Mouse (Mus musculus): ENCODE data around the gene Chrnb2. TPM values are rescaled to one million over a fixed set of nuclear protein-coding genes. Genes with fewer than 3 reads are reported as not detected.
A peak's percentile ranks its signal among the peaks of the same experiment; 100 is the strongest.

Gene Chrnb2
- polyA plus RNA-seq, 1 experiment, result 0.04 TPM

- Histone ChIP-seq H3K4me3 (replicated peaks) (peak overlapping the region; percentile 84), H3K4me1 (peaks cover 27% of the 10 kb centered on the region), H3K9me3 (no peaks in the 10 kb centered on the region), H3K27me3 (replicated peaks) (peaks cover 27% of the 10 kb centered on the region), H3K36me3 (replicated peaks; ENCODE audit: low read length) (peaks cover 40% of the 10 kb centered on the region)
- TF ChIP-seq GATA1 (IDR thresholded peaks at IDR 0.05; ENCODE audit: borderline replicate concordance, low read length), result no peak
- TF ChIP-seq FLI1 (IDR thresholded peaks at IDR 0.05; ENCODE audit: low read length), result no peak
Observed at GRCm38 (mm10) chr3:89784991-89785753, 20.7 kb upstream of the Chrnb2 start.

GRCm38 (mm10) chr3:89781640-89782039, 17.2 kb upstream of the Chrnb2 start:
- TF ChIP-seq FLI1 (IDR thresholded peaks at IDR 0.05; ENCODE audit: low read length) (no peak), GATA1 (IDR thresholded peaks at IDR 0.05; ENCODE audit: borderline replicate concordance, low read length) (no peak)
- peaks cover 75% of the 10 kb centered on the region for H3K36me3 ChIP-seq (replicated peaks; ENCODE audit: low read length)
- peaks cover 26% of the 10 kb centered on the region for H3K4me1 ChIP-seq
- no peaks in the 10 kb centered on the region for H3K9me3 ChIP-seq
- no peak overlapping the region for H3K4me3 ChIP-seq (replicated peaks)
- peaks cover 7% of the 10 kb centered on the region for H3K27me3 ChIP-seq (replicated peaks)

GRCm38 (mm10) chr3:89780102-89780501, 15.7 kb upstream of the Chrnb2 start:
- Histone ChIP-seq H3K4me3 (replicated peaks) (no peak overlapping the region), H3K27me3 (replicated peaks) (no peaks in the 10 kb centered on the region), H3K36me3 (replicated peaks; ENCODE audit: low read length) (peaks cover 90% of the 10 kb centered on the region), H3K4me1 (peaks cover 28% of the 10 kb centered on the region), H3K9me3 (no peaks in the 10 kb centered on the region)
- TF ChIP-seq FLI1 (IDR thresholded peaks at IDR 0.05; ENCODE audit: low read length) (no peak), GATA1 (IDR thresholded peaks at IDR 0.05; ENCODE audit: borderline replicate concordance, low read length) (no peak)

- Histone ChIP-seq H3K36me3 (replicated peaks; ENCODE audit: low read length) (peaks cover 69% of the 10 kb centered on the region), H3K9me3 (no peaks in the 10 kb centered on the region), H3K4me3 (replicated peaks) (no peak overlapping the region), H3K27me3 (replicated peaks) (no peaks in the 10 kb centered on the region), H3K4me1 (peaks cover 52% of the 10 kb centered on the region)
- TF ChIP-seq GATA1 (IDR thresholded peaks at IDR 0.05; ENCODE audit: borderline replicate concordance, low read length) (no peak), FLI1 (IDR thresholded peaks at IDR 0.05; ENCODE audit: low read length) (no peak)
Observed at GRCm38 (mm10) chr3:89776001-89776400, 11.6 kb upstream of the Chrnb2 start.

GRCm38 (mm10) chr3:89774236-89774960, 10.0 kb upstream of the Chrnb2 start:
- H3K36me3 ChIP-seq (replicated peaks; ENCODE audit: low read length), result peaks cover 62% of the 10 kb centered on the region
- H3K4me1 ChIP-seq, result peaks cover 60% of the 10 kb centered on the region
- no peaks in the 10 kb centered on the region for H3K27me3 ChIP-seq (replicated peaks)
- H3K4me3 ChIP-seq (replicated peaks), result peak overlapping the region; percentile 98
- TF ChIP-seq FLI1 (IDR thresholded peaks at IDR 0.05; ENCODE audit: low read length) (no peak), GATA1 (IDR thresholded peaks at IDR 0.05; ENCODE audit: borderline replicate concordance, low read length) (no peak)
- H3K9me3 ChIP-seq, result no peaks in the 10 kb centered on the region

GRCm38 (mm10) chr3:89773740-89774211, 9.3 kb upstream of the Chrnb2 start:
- no peak for TF ChIP-seq FLI1 (IDR thresholded peaks at IDR 0.05; ENCODE audit: low read length)
- TF ChIP-seq GATA1 (IDR thresholded peaks at IDR 0.05; ENCODE audit: borderline replicate concordance, low read length), result no peak
- Histone ChIP-seq H3K9me3 (no peaks in the 10 kb centered on the region), H3K4me1 (peaks cover 60% of the 10 kb centered on the region), H3K4me3 (replicated peaks) (peak overlapping the region; percentile 98), H3K27me3 (replicated peaks) (no peaks in the 10 kb centered on the region), H3K36me3 (replicated peaks; ENCODE audit: low read length) (peaks cover 62% of the 10 kb centered on the region)

- Histone ChIP-seq H3K9me3 (no peaks in the 10 kb centered on the region), H3K27me3 (replicated peaks) (no peaks in the 10 kb centered on the region), H3K4me3 (replicated peaks) (peak within 1 kb of the TSS; percentile 98), H3K4me1 (peaks cover 60% of the 10 kb centered on the region), H3K36me3 (replicated peaks; ENCODE audit: low read length) (peaks cover 56% of the 10 kb centered on the region)
- TF ChIP-seq FLI1 (IDR thresholded peaks at IDR 0.05; ENCODE audit: low read length) (no peak; the same call in 1 of the 2 replicates), GATA1 (IDR thresholded peaks at IDR 0.05; ENCODE audit: borderline replicate concordance, low read length) (no peak)
Observed at GRCm38 (mm10) chr3:89772968-89773709, 8.7 kb upstream of the Chrnb2 start, which contains the start of gene Ube2q1. Gene Ube2q1, plus strand, starts transcription at chr3:89773616.

GRCm38 (mm10) chr3:89772588-89772967, 8.1 kb upstream of the Chrnb2 start:
- Histone ChIP-seq H3K4me1 (peaks cover 60% of the 10 kb centered on the region), H3K36me3 (replicated peaks; ENCODE audit: low read length) (peaks cover 50% of the 10 kb centered on the region), H3K9me3 (no peaks in the 10 kb centered on the region), H3K4me3 (replicated peaks) (peak overlapping the region; percentile 98), H3K27me3 (replicated peaks) (no peaks in the 10 kb centered on the region)
- TF ChIP-seq FLI1 (IDR thresholded peaks at IDR 0.05; ENCODE audit: low read length) (no peak), GATA1 (IDR thresholded peaks at IDR 0.05; ENCODE audit: borderline replicate concordance, low read length) (no peak)

GRCm38 (mm10) chr3:89770425-89771002, 6.1 kb upstream of the Chrnb2 start:
- Histone ChIP-seq H3K4me3 (replicated peaks) (no peak overlapping the region), H3K4me1 (peaks cover 43% of the 10 kb centered on the region), H3K27me3 (replicated peaks) (peaks cover 9% of the 10 kb centered on the region), H3K36me3 (replicated peaks; ENCODE audit: low read length) (peaks cover 29% of the 10 kb centered on the region), H3K9me3 (no peaks in the 10 kb centered on the region)
- no peak for TF ChIP-seq GATA1 (IDR thresholded peaks at IDR 0.05; ENCODE audit: borderline replicate concordance, low read length)
- no peak for TF ChIP-seq FLI1 (IDR thresholded peaks at IDR 0.05; ENCODE audit: low read length)
